Mouse (Mus musculus): Measurements from ENCODE around the gene Nudt16l1. TPM values are rescaled to one million over a fixed set of nuclear protein-coding genes. Genes with fewer than 3 reads are reported as not detected.

The Nudt16l1 gene
- polyA plus RNA-seq, 1 experiment from 2014 or later = 155 TPM

DNA sequence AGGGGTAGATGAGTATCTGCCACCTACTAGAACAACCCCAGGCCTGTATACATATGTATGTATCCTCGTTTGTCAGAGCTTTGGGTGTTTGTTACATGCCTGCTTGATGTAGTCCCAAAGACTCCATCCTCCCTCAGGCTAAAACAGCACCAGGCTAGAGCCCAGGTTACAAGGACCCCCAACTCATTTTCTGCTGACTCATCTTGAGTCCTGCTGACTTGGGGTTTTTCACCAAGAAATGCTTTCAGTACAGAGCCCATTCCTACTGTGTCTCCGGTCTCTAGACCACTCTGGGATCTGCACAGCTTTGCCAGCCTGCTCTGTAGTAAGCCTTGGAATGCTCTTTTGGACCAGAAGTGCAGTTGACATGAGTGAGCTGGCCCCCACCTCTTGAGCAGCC is 22.0 kb upstream of the Nudt16l1 start:
- no peak overlapping the region for H3K9ac ChIP-seq (replicated peaks; ENCODE audit: low read length)
- H3K27ac ChIP-seq (replicated peaks; ENCODE audit: low read depth, low read length) = no peak overlapping the region
- H3K4me1 ChIP-seq (ENCODE audit: control insufficient read depth, insufficient read depth, low read length) = no peaks in the 10 kb centered on the region
- H3K4me2 ChIP-seq (ENCODE audit: low read depth, low read length) = no peak overlapping the region
- ATAC-seq (replicated peaks; ENCODE audit: insufficient number of reproducible peaks, low FRiP score, low TSS enrichment, low read depth) = no peak
- DNase-seq (ENCODE audit: low spot score) = no peak
- H3K4me3 ChIP-seq (ENCODE audit: low read depth, low read length) = no peak overlapping the region
- WGBS = 89% methylated on average over 2 of the region's 2 CpGs
- no peaks in the 10 kb centered on the region for H3K9me3 ChIP-seq (replicated peaks; ENCODE audit: control insufficient read depth, low read length)
- H3K27me3 ChIP-seq (ENCODE audit: control insufficient read depth, insufficient read depth, low read length) = no peaks in the 10 kb centered on the region
- no peaks in the 10 kb centered on the region; the same call in 1 of the 2 replicates for H3K36me3 ChIP-seq (replicated peaks; ENCODE audit: control insufficient read depth, insufficient read depth, low read depth, low read length)

GRCm38 (mm10) chr16:4920556-4920955 is 18.0 kb upstream of the Nudt16l1 start:
- Histone ChIP-seq H3K36me3 (replicated peaks; ENCODE audit: control insufficient read depth, insufficient read depth, low read depth, low read length) (peaks cover 6% of the 10 kb centered on the region; the same call in 1 of the 2 replicates), H3K4me2 (ENCODE audit: low read depth, low read length) (no peak overlapping the region), H3K9me3 (replicated peaks; ENCODE audit: control insufficient read depth, low read length) (no peaks in the 10 kb centered on the region), H3K27ac (replicated peaks; ENCODE audit: low read depth, low read length) (no peak overlapping the region), H3K4me3 (ENCODE audit: low read depth, low read length) (no peak overlapping the region), H3K9ac (replicated peaks; ENCODE audit: low read length) (no peak overlapping the region), H3K4me1 (ENCODE audit: control insufficient read depth, insufficient read depth, low read length) (no peaks in the 10 kb centered on the region), H3K27me3 (ENCODE audit: control insufficient read depth, insufficient read depth, low read length) (no peaks in the 10 kb centered on the region)
- DNase-seq (ENCODE audit: low spot score) (no peak), ATAC-seq (replicated peaks; ENCODE audit: insufficient number of reproducible peaks, low FRiP score, low TSS enrichment, low read depth) (no peak)
- WGBS = 80% methylated on average over 4 of the region's 4 CpGs

- ATAC-seq (replicated peaks; ENCODE audit: insufficient number of reproducible peaks, low FRiP score, low TSS enrichment, low read depth) = no peak
- Histone ChIP-seq H3K27me3 (ENCODE audit: control insufficient read depth, insufficient read depth, low read length) (no peaks in the 10 kb centered on the region), H3K4me2 (ENCODE audit: low read depth, low read length) (no peak overlapping the region), H3K27ac (replicated peaks; ENCODE audit: low read depth, low read length) (no peak overlapping the region), H3K36me3 (replicated peaks; ENCODE audit: control insufficient read depth, insufficient read depth, low read depth, low read length) (peaks cover 6% of the 10 kb centered on the region), H3K9me3 (replicated peaks; ENCODE audit: control insufficient read depth, low read length) (no peaks in the 10 kb centered on the region), H3K4me3 (ENCODE audit: low read depth, low read length) (no peak overlapping the region), H3K4me1 (ENCODE audit: control insufficient read depth, insufficient read depth, low read length) (no peaks in the 10 kb centered on the region), H3K9ac (replicated peaks; ENCODE audit: low read length) (no peak overlapping the region)
- 91% methylated on average over 6 of the region's 6 CpGs for WGBS
- no peak for DNase-seq (ENCODE audit: low spot score)
Measured at GRCm38 (mm10) chr16:4922481-4922880, 16.1 kb upstream of the Nudt16l1 start.

- H3K9me3 ChIP-seq (replicated peaks; ENCODE audit: control insufficient read depth, low read length) = no peaks in the 10 kb centered on the region
- DNase-seq (ENCODE audit: low spot score) (no peak), ATAC-seq (replicated peaks; ENCODE audit: insufficient number of reproducible peaks, low FRiP score, low TSS enrichment, low read depth) (no peak)
- no peaks in the 10 kb centered on the region for H3K4me1 ChIP-seq (ENCODE audit: control insufficient read depth, insufficient read depth, low read length)
- no peak overlapping the region for H3K4me3 ChIP-seq (ENCODE audit: low read depth, low read length)
- no peak overlapping the region for H3K27ac ChIP-seq (replicated peaks; ENCODE audit: low read depth, low read length)
- H3K27me3 ChIP-seq (ENCODE audit: control insufficient read depth, insufficient read depth, low read length) = no peaks in the 10 kb centered on the region
- WGBS = 91% methylated on average over 5 of the region's 5 CpGs
- H3K36me3 ChIP-seq (replicated peaks; ENCODE audit: control insufficient read depth, insufficient read depth, low read depth, low read length) = peaks cover 6% of the 10 kb centered on the region
- H3K9ac ChIP-seq (replicated peaks; ENCODE audit: low read length) = no peak overlapping the region
- no peak overlapping the region for H3K4me2 ChIP-seq (ENCODE audit: low read depth, low read length)
Measured at GRCm38 (mm10) chr16:4923996-4924395, 14.6 kb upstream of the Nudt16l1 start.

- Histone ChIP-seq H3K9me3 (replicated peaks; ENCODE audit: control insufficient read depth, low read length) (no peaks in the 10 kb centered on the region), H3K4me3 (ENCODE audit: low read depth, low read length) (no peak overlapping the region), H3K9ac (replicated peaks; ENCODE audit: low read length) (no peak overlapping the region), H3K27ac (replicated peaks; ENCODE audit: low read depth, low read length) (no peak overlapping the region), H3K36me3 (replicated peaks; ENCODE audit: control insufficient read depth, insufficient read depth, low read depth, low read length) (peaks cover 3% of the 10 kb centered on the region), H3K27me3 (ENCODE audit: control insufficient read depth, insufficient read depth, low read length) (no peaks in the 10 kb centered on the region), H3K4me2 (ENCODE audit: low read depth, low read length) (no peak overlapping the region), H3K4me1 (ENCODE audit: control insufficient read depth, insufficient read depth, low read length) (no peaks in the 10 kb centered on the region)
- ATAC-seq (replicated peaks; ENCODE audit: insufficient number of reproducible peaks, low FRiP score, low TSS enrichment, low read depth) (no peak), DNase-seq (ENCODE audit: low spot score) (no peak)
- WGBS = 92% methylated on average over 7 of the region's 7 CpGs
Measured at GRCm38 (mm10) chr16:4927967-4928366, 10.6 kb upstream of the Nudt16l1 start.

DNA sequence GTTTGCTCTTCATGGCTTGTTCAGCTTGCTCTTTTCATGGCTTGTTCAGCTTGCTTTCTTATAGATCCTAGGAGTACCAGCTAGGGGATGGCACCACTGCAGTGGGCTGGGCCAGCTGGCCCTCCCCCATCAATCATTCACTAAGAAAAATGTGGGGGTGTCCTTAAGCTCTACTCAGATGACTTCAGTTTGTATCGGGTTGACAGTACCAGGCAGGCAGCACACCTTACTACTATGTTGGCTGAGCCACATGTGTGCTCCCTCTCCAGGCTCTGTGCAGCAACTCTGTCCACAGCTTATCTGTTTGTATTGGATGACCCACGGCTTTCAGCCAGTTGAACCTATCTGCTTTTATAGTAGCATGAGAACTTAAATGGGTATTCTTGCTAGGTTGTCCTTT is 10.1 kb upstream of the Nudt16l1 start:
- H3K27me3 ChIP-seq (ENCODE audit: control insufficient read depth, insufficient read depth, low read length) = no peaks in the 10 kb centered on the region
- ATAC-seq (replicated peaks; ENCODE audit: insufficient number of reproducible peaks, low FRiP score, low TSS enrichment, low read depth) (no peak), DNase-seq (ENCODE audit: low spot score) (no peak)
- H3K4me2 ChIP-seq (ENCODE audit: low read depth, low read length) = no peak overlapping the region
- 90% methylated on average over 2 of the region's 2 CpGs for WGBS
- H3K36me3 ChIP-seq (replicated peaks; ENCODE audit: control insufficient read depth, insufficient read depth, low read depth, low read length) = peaks cover 3% of the 10 kb centered on the region
- no peak overlapping the region for H3K4me3 ChIP-seq (ENCODE audit: low read depth, low read length)
- H3K9ac ChIP-seq (replicated peaks; ENCODE audit: low read length) = no peak overlapping the region
- H3K27ac ChIP-seq (replicated peaks; ENCODE audit: low read depth, low read length) = no peak overlapping the region
- H3K9me3 ChIP-seq (replicated peaks; ENCODE audit: control insufficient read depth, low read length) = no peaks in the 10 kb centered on the region
- H3K4me1 ChIP-seq (ENCODE audit: control insufficient read depth, insufficient read depth, low read length) = no peaks in the 10 kb centered on the region

DNA sequence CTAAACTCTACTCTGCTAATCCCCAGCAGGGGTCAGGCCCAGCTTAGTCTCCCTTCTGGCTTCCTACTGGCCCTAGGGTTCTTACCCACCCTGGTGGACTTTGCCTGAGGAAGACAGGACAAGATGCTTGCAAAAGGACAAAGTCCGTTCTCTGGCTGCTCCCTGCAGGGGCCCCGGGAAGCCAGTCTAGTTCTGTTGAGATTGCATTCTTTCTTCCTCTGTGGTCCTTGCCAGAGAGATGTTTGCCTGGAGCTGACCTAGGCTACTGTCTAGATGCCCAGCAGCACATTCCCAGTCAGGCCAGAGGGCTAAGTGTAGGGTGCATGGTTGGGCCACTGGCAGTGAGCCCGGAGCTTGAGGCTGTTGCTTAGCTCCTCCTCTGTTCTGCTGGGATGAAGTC is 6.1 kb upstream of the Nudt16l1 start:
- H3K27ac ChIP-seq (replicated peaks; ENCODE audit: low read depth, low read length) = no peak overlapping the region
- H3K4me1 ChIP-seq (ENCODE audit: control insufficient read depth, insufficient read depth, low read length) = no peaks in the 10 kb centered on the region
- WGBS = 75% methylated on average over 3 of the region's 3 CpGs
- no peak overlapping the region for H3K4me3 ChIP-seq (ENCODE audit: low read depth, low read length)
- no peaks in the 10 kb centered on the region for H3K9me3 ChIP-seq (replicated peaks; ENCODE audit: control insufficient read depth, low read length)
- H3K36me3 ChIP-seq (replicated peaks; ENCODE audit: control insufficient read depth, insufficient read depth, low read depth, low read length) = no peaks in the 10 kb centered on the region; the same call in none of the 2 replicates
- ATAC-seq (replicated peaks; ENCODE audit: insufficient number of reproducible peaks, low FRiP score, low TSS enrichment, low read depth) (no peak), DNase-seq (ENCODE audit: low spot score) (no peak)
- H3K27me3 ChIP-seq (ENCODE audit: control insufficient read depth, insufficient read depth, low read length) = no peaks in the 10 kb centered on the region
- no peak overlapping the region for H3K9ac ChIP-seq (replicated peaks; ENCODE audit: low read length)
- H3K4me2 ChIP-seq (ENCODE audit: low read depth, low read length) = no peak overlapping the region

DNA sequence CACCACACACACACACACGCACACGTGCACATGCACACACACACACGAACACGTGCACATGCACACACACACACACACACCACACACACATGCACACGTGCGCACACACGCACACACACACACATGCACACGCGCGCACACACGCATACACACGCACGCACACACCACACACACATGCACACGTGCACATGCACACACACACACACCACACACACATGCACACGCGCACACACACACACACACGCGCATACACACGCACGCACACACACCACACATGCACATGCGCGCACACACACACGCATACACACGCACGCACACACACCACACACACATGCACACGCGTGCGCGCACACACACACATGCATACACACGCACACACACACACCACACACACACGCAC is 3.1 kb upstream of the Nudt16l1 start:
- H3K4me2 ChIP-seq (ENCODE audit: low read depth, low read length) = no peak overlapping the region
- 98% methylated on average over 31 of the region's 31 CpGs for WGBS
- H3K27me3 ChIP-seq (ENCODE audit: control insufficient read depth, insufficient read depth, low read length) = no peaks in the 10 kb centered on the region
- DNase-seq (ENCODE audit: low spot score) (no peak), ATAC-seq (replicated peaks; ENCODE audit: insufficient number of reproducible peaks, low FRiP score, low TSS enrichment, low read depth) (no peak)
- H3K36me3 ChIP-seq (replicated peaks; ENCODE audit: control insufficient read depth, insufficient read depth, low read depth, low read length) = no peaks in the 10 kb centered on the region; the same call in 1 of the 2 replicates
- peaks cover 5% of the 10 kb centered on the region; the same call in 1 of the 2 replicates for H3K4me1 ChIP-seq (ENCODE audit: control insufficient read depth, insufficient read depth, low read length)
- H3K27ac ChIP-seq (replicated peaks; ENCODE audit: low read depth, low read length) = no peak overlapping the region
- no peak overlapping the region for H3K9ac ChIP-seq (replicated peaks; ENCODE audit: low read length)
- no peaks in the 10 kb centered on the region for H3K9me3 ChIP-seq (replicated peaks; ENCODE audit: control insufficient read depth, low read length)
- no peak overlapping the region for H3K4me3 ChIP-seq (ENCODE audit: low read depth, low read length)
